Mouse (Mus musculus) CH12.LX (cell line): ENCODE measurements at regions not wholly inside any gene's neighbourhood (a gene's known extent, or its start where the extent isn't known, plus 50 kb on each side); places are given as distances from the start of the nearest gene placed in this dataset.

ENCODE experiments used
- DNase-seq: peaks from one replicate; pipeline ENCODE4 v3.0.0-alpha.2; 2013; ENCODE audit errors: extremely low read depth
- H3K27ac ChIP-seq: 2 replicates; pipeline ENCODE4 v1.5.1; 2012; ENCODE audit warnings: low read depth, mild to moderate bottlenecking, control low read depth, moderate library complexity; ENCODE audit not compliant: insufficient read depth
- H3K27me3 ChIP-seq: replicated peaks from 2 replicates; pipeline ENCODE3; 2012; ENCODE audit warnings: inconsistent platforms
- H3K36me3 ChIP-seq, 2 experiments: replicated peaks in 1 of 2; 2 replicates each; pipeline versions ENCODE3 to v1.6.1; 2012; ENCODE audit warnings: inconsistent platforms in 1 of 2, low read length in 1 of 2, mild to moderate bottlenecking in 1 of 2, mixed read lengths in 1 of 2, moderate library complexity in 1 of 2; ENCODE audit not compliant: control insufficient read depth in 1 of 2, insufficient read depth in 1 of 2
- H3K4me1 ChIP-seq, 2 experiments: 2 replicates each; pipeline ENCODE4 v1.6.1; 2012; ENCODE audit warnings: inconsistent platforms in 1 of 2, moderate library complexity in 1 of 2; ENCODE audit not compliant: insufficient read depth in 2 of 2, control insufficient read depth in 1 of 2
- H3K4me2 ChIP-seq: 2 replicates; pipeline ENCODE4 v1.6.1; 2012; ENCODE audit warnings: low read depth, mild to moderate bottlenecking, control low read depth; ENCODE audit not compliant: poor library complexity, insufficient read depth, severe bottlenecking
- H3K4me3 ChIP-seq, 3 experiments: fragments of 150-350 bp in 1 of 3; sonication (generic) in 1 of 3; replicated peaks in 1 of 3; 2 replicates each; pipeline versions ENCODE3 to v1.5.1; 2011 to 2012; ENCODE audit warnings: low read depth in 2 of 3, low read length in 2 of 3, mild to moderate bottlenecking in 2 of 3, moderate library complexity in 2 of 3, control low read depth in 1 of 3, improper control_type of control experiment in 1 of 3, inconsistent platforms in 1 of 3, mixed read lengths in 1 of 3; ENCODE audit not compliant: poor library complexity in 1 of 3
- H3K79me2 ChIP-seq: replicated peaks from 2 replicates; pipeline ENCODE4 v1.6.1; 2012; ENCODE audit warnings: mild to moderate bottlenecking, moderate library complexity; ENCODE audit not compliant: control insufficient read depth, poor library complexity, insufficient read depth, severe bottlenecking; ENCODE audit errors: extremely low read depth
- H3K9ac ChIP-seq: 2 replicates; pipeline ENCODE4 v1.6.1; 2012; ENCODE audit warnings: low read depth, mild to moderate bottlenecking, control low read depth, moderate library complexity; ENCODE audit not compliant: insufficient read depth
- H3K9me3 ChIP-seq: replicated peaks from 2 replicates; pipeline ENCODE3; 2012; ENCODE audit warnings: low read length, inconsistent platforms, mixed read lengths
- BHLHE40 ChIP-seq: IDR thresholded peaks from 2 replicates; pipeline ENCODE4 v1.6.1; 2011; ENCODE audit warnings: mild to moderate bottlenecking, low read depth, low read length, improper control_type of control experiment
- CHD1 ChIP-seq: IDR thresholded peaks from 2 replicates; pipeline ENCODE4 v1.6.1; 2012; ENCODE audit warnings: low read depth, low read length, improper control_type of control experiment, inconsistent platforms
- CHD2 ChIP-seq: IDR thresholded peaks from 2 replicates; pipeline ENCODE4 v1.6.1; 2011; ENCODE audit warnings: low read length, improper control_type of control experiment
- CTCF ChIP-seq, 2 experiments: IDR thresholded peaks in 1 of 2; conservative IDR thresholded peaks in 1 of 2; 2 replicates each; pipeline ENCODE4 v1.5.1; 2011 to 2012; ENCODE audit warnings: low read depth in 2 of 2, low read length in 2 of 2, improper control_type of control experiment in 1 of 2, inconsistent platforms in 1 of 2, mild to moderate bottlenecking in 1 of 2, moderate library complexity in 1 of 2
- IRF4 ChIP-seq: IDR thresholded peaks from 2 replicates; pipeline ENCODE4 v1.6.1; 2014; ENCODE audit warnings: low read depth, mild to moderate bottlenecking, inconsistent platforms, low read length, improper control_type of control experiment
- JUN ChIP-seq: IDR thresholded peaks from 2 replicates; pipeline ENCODE4 v1.6.1; 2011; ENCODE audit warnings: low read depth, mild to moderate bottlenecking, low read length, improper control_type of control experiment, moderate library complexity; ENCODE audit not compliant: insufficient read depth
- KAT2A ChIP-seq: IDR thresholded peaks from 2 replicates; pipeline ENCODE4 v1.6.1; 2012; ENCODE audit warnings: low read length, improper control_type of control experiment, inconsistent platforms; ENCODE audit not compliant: insufficient replicate concordance
- MXI1 ChIP-seq: IDR thresholded peaks from 2 replicates; pipeline ENCODE4 v1.6.1; 2011; ENCODE audit warnings: mild to moderate bottlenecking, low read depth, low read length, improper control_type of control experiment
- NRF1 ChIP-seq: IDR thresholded peaks from 2 replicates; pipeline ENCODE4 v1.6.1; 2014; ENCODE audit warnings: low read depth, mild to moderate bottlenecking, inconsistent platforms, low read length, improper control_type of control experiment, moderate library complexity
- PAX5 ChIP-seq: IDR thresholded peaks from 2 replicates; pipeline ENCODE4 v1.6.1; 2012; ENCODE audit warnings: low read length, inconsistent platforms, mixed read lengths
- RAD21 ChIP-seq: IDR thresholded peaks from 2 replicates; pipeline ENCODE4 v1.6.1; 2011; ENCODE audit warnings: low read depth, mild to moderate bottlenecking, low read length, improper control_type of control experiment, moderate library complexity
- SMC3 ChIP-seq: IDR thresholded peaks from 2 replicates; pipeline ENCODE4 v1.6.1; 2011; ENCODE audit warnings: low read depth, low read length, improper control_type of control experiment
- TBP ChIP-seq: conservative IDR thresholded peaks from 2 replicates; pipeline ENCODE4 v1.6.1; 2011; ENCODE audit warnings: low read depth, low read length, improper control_type of control experiment
- TCF12 ChIP-seq: IDR thresholded peaks from 2 replicates; pipeline ENCODE4 v1.6.1; 2014; ENCODE audit warnings: low read depth, mild to moderate bottlenecking, inconsistent platforms, low read length, improper control_type of control experiment
- UBTF ChIP-seq: IDR thresholded peaks from 2 replicates; pipeline ENCODE4 v1.6.1; 2012; ENCODE audit warnings: low read depth, mild to moderate bottlenecking, inconsistent platforms, low read length, improper control_type of control experiment, moderate library complexity
- USF1 ChIP-seq: IDR thresholded peaks from 2 replicates; pipeline ENCODE4 v1.6.1; 2014; ENCODE audit warnings: low read depth, mild to moderate bottlenecking, inconsistent platforms, low read length, improper control_type of control experiment
- USF2 ChIP-seq: conservative IDR thresholded peaks from 2 replicates; pipeline ENCODE4 v1.6.1; 2011; ENCODE audit warnings: low read depth, low read length, improper control_type of control experiment
- ZC3H11A ChIP-seq: IDR thresholded peaks from 2 replicates; pipeline ENCODE4 v1.6.1; 2012; ENCODE audit warnings: low read depth, mild to moderate bottlenecking, inconsistent platforms, low read length, improper control_type of control experiment
- ZNF384 ChIP-seq: IDR thresholded peaks from 2 replicates; pipeline ENCODE4 v1.6.1; 2012; ENCODE audit warnings: low read depth, low read length, improper control_type of control experiment, inconsistent platforms
- dilution Hi-C: fragments of 300-500 bp; cut with MboI; formaldehyde crosslinking; loops from 2 replicates; pipeline ENCODE4 v1.14.3; 2020; ENCODE audit warnings: low sequenced_read_pairs; ENCODE audit not compliant: extremely low pct_unique_long_range_greater_than_20kb, extremely low pct_ligation_motif_present
- in situ Hi-C: fragments of 300-500 bp; cut with MboI; formaldehyde crosslinking; loops from 3 replicates; pipeline ENCODE4 v1.14.3; 2019; ENCODE audit warnings: low sequenced_read_pairs, low pct_ligation_motif_present, low pct_unique_long_range_greater_than_20kb, mixed read lengths

DNA sequence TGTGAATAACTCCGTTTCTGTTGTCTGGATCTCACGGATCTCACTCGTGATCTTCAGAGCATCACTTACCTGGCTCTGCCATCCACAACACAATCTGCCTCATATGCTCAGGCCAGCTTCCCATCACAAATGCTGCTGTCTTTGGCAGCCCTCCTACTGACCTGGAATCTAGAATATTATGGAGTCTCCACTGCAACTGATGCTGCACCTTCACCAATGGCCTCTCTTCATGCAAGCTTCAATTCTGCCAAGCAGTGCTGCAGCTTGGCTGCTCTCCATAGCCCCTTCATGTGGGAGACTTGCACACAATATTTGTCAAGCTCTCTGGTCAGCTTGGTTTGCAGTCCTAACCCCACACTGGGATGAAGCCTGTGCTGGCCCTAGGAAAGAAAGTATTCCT lies 183.1 kb downstream of the Rbm26 start:
- Histone ChIP-seq H3K9ac (no peak overlapping the region), H3K4me2 (no peak overlapping the region), H3K9me3 (no peaks in the 10 kb centered on the region), H3K4me3 (no peak overlapping the region), H3K4me1 (no peaks in the 10 kb centered on the region), H3K36me3 (no peaks in the 10 kb centered on the region), H3K79me2 (no peaks in the 10 kb centered on the region), H3K27me3 (no peaks in the 10 kb centered on the region), H3K27ac (no peak overlapping the region)
- TF ChIP-seq JUN (no peak), KAT2A (no peak)
- no peak for DNase-seq
- dilution Hi-C loops = no loop called here
- in situ Hi-C loops = no loop called here

DNA sequence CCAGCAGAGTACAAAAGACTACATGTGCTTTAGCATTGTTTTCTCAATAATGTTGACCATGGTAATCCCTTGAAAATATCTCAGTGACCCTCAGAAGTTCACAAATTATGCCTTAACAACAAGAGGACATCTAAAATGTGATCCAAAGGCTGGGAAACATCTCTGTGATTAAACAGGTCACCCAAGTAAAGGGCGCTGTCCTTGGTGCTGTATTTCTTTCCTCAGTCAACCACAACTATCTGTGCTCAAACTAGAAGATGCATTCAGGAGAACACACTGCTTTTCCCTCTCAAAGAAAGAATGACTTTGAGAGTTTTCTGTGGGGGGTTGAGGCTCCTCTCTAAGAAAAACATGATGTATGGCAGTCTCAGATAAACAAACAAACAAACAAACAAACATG lies 211.1 kb downstream of the Rbm26 start:
- Histone ChIP-seq H3K4me3 (no peak overlapping the region), H3K36me3 (no peaks in the 10 kb centered on the region), H3K4me1 (no peaks in the 10 kb centered on the region), H3K9me3 (no peaks in the 10 kb centered on the region), H3K27me3 (no peaks in the 10 kb centered on the region), H3K9ac (no peak overlapping the region), H3K79me2 (no peaks in the 10 kb centered on the region), H3K4me2 (no peak overlapping the region), H3K27ac (no peak overlapping the region)
- in situ Hi-C loops (no loop called here), dilution Hi-C loops (no loop called here)
- DNase-seq = peak; percentile 17
- TF ChIP-seq PAX5 = no peak
- TF ChIP-seq TCF12 = no peak
- TF ChIP-seq MXI1 = no peak
- no peak for TF ChIP-seq UBTF
- TF ChIP-seq CHD2 = no peak
- TF ChIP-seq NRF1 = no peak
- no peak for TF ChIP-seq KAT2A
- no peak for TF ChIP-seq IRF4
- no peak for TF ChIP-seq USF2
- TF ChIP-seq RAD21 = no peak
- TF ChIP-seq TBP = no peak
- TF ChIP-seq BHLHE40 = no peak
- no peak for TF ChIP-seq ZC3H11A
- TF ChIP-seq JUN = no peak
- TF ChIP-seq CTCF (conservative IDR thresholded peaks at IDR 0.05 in 1 of 2, IDR thresholded peaks at IDR 0.05 in 1 of 2; ENCODE audit: low read depth in 2 of 2, low read length in 2 of 2) = no peak
- no peak for TF ChIP-seq SMC3
- TF ChIP-seq USF1 = no peak
- no peak for TF ChIP-seq CHD1
- TF ChIP-seq ZNF384 = no peak
